Mouse (Mus musculus): ENCODE data around the gene Ntrk3. TPM values are rescaled to one million over a fixed set of nuclear protein-coding genes. Genes with fewer than 3 reads are reported as not detected.
A peak's percentile ranks its signal among the peaks of the same experiment; 100 is the strongest.

Gene Ntrk3
- total RNA-seq, 1 experiment from 2014 or later = not detected

DNA sequence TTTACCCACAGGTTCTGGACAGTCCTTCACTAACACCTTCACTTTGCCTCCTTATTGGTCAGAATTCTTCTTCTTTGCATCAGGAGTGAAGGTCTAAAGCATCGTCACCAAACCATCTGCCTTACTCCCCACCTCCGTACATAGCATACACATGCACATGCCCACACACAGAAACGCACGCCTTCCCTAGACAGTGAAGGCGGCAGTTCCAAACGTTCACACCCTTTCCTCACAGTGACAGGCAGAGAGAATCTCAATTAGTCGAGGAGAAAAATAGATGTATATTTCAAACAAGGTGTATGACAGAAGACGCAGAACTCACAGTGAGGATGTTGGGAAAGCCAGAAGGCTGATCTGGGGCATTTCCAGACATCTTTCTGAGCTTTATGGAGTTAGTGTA lies 6.4 kb downstream of the Ntrk3 start:
- no peak for ATAC-seq (replicated peaks in 1 of 2; ENCODE audit: insufficient read depth in 1 of 2, low FRiP score in 2 of 2, low TSS enrichment in 1 of 2, low read depth in 1 of 2, poor library complexity in 2 of 2, severe bottlenecking in 2 of 2)

DNA sequence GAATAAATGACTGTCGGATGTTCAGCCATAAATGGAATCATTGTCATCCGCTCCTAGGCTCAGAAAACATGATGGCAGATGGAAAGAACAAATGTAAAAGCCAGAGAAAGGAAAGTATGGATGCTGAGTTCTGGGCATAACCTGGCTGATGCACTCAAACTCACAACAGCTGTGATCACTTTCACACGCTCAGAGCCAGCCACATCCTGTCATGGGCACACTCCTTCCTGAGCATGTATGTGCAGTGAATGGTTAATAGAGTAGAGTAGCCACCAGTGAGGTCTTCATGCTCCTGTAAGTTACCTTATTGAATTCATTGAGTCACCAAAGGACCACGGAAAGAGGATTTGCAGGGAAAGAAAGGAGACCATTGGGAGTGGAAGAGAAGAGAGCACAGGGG lies 13.2 kb downstream of the Ntrk3 start:
- no peak for ATAC-seq (replicated peaks in 1 of 2; ENCODE audit: insufficient read depth in 1 of 2, low FRiP score in 2 of 2, low TSS enrichment in 1 of 2, low read depth in 1 of 2, poor library complexity in 2 of 2, severe bottlenecking in 2 of 2)

DNA sequence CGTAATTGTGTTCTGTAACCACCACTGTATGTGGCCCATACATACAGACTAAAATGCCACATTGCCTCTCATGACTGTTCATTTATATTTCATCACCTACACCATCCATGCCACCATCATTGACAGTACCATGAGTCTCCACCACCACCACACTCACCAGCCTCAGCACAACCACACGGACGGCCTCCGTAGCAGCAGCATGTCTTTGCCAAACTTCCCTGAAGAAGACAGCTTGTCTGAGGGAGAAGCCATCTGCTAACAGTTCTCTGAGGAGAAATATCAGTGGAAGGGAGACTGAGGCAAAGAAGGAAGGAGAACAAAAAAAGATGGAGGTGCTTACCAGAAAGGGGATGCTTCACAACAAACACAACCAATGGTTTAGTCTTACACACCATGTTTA lies 15.8 kb downstream of the Ntrk3 start:
- no peak for ATAC-seq (replicated peaks in 1 of 2; ENCODE audit: insufficient read depth in 1 of 2, low FRiP score in 2 of 2, low TSS enrichment in 1 of 2, low read depth in 1 of 2, poor library complexity in 2 of 2, severe bottlenecking in 2 of 2)

DNA sequence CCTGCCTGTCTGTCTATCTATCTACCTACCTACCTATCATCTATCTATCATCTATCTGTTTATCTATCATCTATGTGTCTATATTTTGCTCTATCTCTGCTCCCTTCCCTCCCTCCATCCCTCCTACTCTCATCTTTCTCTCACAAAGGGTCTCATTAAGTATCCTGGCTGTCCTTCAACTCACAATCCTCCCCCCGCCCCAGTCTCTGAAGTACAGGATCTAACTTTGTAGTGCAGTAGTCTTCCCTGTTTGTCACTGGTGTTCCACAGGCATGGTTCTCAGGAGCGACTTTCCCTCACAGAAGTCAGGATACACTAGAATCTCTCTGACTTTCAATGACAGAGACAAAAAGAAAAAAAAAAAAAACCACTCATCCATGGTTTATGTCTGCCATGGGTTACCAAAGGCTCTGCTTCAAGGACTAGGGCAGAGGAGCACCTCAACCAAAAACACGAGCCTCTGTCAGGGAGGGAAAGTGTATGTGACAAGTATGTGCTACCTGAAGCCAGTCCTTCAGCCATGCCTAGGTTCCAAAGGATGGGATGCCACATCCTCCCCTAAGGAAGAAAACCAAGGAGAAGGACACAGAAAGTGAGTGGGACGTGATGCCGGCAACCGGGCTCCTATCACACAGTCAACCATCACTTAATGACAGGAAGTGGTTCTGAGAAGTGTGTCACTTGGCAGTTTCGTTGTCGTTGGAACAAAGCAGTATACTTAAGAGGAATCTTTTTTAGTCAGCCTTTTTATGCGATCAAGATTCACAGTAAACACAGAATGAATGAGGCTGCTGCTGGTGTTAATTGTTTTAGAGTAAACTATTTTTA lies 16.6 kb downstream of the Ntrk3 start:
- no peak for ATAC-seq (replicated peaks in 1 of 2; ENCODE audit: insufficient read depth in 1 of 2, low FRiP score in 2 of 2, low TSS enrichment in 1 of 2, low read depth in 1 of 2, poor library complexity in 2 of 2, severe bottlenecking in 2 of 2)

DNA sequence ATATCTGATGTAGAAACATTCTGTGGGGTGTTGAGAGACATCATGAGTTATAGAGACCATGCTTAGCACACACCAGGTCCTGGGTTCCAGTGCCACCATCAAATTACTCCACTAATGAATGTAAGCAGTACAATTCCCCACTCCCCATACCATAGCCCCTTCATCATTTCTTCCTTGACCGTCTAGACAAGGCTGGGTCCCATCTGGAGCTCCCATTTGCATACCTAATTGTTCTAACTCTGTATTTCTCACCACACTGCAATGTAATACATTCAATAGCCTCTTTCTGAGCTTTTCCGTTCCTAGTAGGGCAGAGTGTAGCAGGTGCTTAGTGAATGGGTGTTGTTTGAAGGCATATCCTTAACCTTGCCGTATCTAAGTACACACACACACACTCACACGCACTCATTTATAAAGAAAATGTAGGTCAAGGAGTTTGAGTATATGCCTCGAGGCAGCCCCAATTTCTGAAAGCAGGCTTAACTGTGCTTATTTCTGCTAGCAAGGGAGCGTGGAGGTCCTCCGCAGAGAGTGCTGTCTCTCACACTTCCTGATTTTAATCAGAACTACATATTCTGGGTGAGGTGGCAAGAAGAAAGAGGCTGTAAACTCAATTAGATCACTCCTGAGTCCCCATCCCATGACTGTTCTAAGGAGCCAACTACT lies 17.9 kb downstream of the Ntrk3 start:
- ATAC-seq (replicated peaks in 1 of 2; ENCODE audit: insufficient read depth in 1 of 2, low FRiP score in 2 of 2, low TSS enrichment in 1 of 2, low read depth in 1 of 2, poor library complexity in 2 of 2, severe bottlenecking in 2 of 2) = no peak

DNA sequence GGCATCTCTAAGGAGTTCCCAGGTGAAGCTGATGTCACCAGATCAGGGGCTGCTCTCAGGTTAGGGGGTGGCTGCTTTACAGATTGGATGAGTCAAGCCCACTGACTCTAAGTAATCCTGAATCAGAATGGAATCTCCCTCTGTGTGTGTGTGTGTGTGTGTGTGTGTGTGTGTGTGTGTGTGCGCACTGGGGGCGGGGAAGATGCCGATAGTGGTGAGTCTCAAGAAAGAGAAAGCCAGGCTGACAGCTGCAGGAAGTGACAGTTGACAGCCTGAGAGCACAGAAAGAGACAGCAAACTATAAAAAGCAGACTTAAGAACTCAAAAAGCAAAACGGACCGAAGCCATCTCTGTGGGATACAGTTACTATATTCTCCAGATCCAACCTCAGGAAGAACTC lies 18.7 kb downstream of the Ntrk3 start:
- peak; percentile 59 to 60 for ATAC-seq (replicated peaks in 1 of 2; ENCODE audit: insufficient read depth in 1 of 2, low FRiP score in 2 of 2, low TSS enrichment in 1 of 2, low read depth in 1 of 2, poor library complexity in 2 of 2, severe bottlenecking in 2 of 2)

DNA sequence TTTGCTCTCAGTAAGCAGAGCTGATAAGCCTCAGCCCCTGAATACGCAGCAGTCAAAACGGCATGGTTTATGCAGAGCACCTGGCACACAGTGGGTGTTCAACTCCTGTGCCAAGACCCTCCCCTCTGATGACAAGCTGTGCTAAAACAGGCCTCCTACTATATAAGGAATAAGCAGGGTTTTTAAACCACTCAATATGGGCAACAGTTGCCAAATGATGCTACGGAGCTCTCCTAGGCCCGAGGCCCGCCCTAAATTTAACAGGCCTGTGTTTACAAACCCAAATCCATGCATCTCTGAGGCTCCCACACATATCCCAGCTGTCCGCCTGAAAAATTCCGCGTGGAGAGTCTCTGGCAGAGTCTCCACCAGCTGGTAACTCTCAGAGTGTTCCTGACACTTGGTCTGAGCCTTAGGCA lies 19.6 kb downstream of the Ntrk3 start:
- no peak for ATAC-seq (replicated peaks in 1 of 2; ENCODE audit: insufficient read depth in 1 of 2, low FRiP score in 2 of 2, low TSS enrichment in 1 of 2, low read depth in 1 of 2, poor library complexity in 2 of 2, severe bottlenecking in 2 of 2)

DNA sequence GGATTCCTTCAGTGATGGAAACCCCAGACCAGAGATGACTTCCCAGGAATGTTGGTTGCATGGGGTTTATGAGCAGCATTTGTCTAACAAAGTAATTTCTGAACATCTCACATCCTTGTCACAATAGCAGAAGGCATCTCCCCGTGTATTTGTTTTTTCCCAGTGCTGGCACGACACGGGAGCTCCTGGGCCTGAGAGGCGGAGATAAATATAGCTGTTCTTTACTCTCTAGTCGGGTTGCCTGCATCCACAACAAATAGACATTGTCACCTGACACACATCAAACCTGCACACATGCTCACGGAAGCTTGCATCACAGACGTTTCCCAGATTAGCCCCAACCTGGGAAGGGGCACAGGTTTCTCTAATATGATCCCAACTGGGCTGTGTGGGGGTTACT lies 30.1 kb downstream of the Ntrk3 start:
- ATAC-seq (replicated peaks in 1 of 2; ENCODE audit: insufficient read depth in 1 of 2, low FRiP score in 2 of 2, low TSS enrichment in 1 of 2, low read depth in 1 of 2, poor library complexity in 2 of 2, severe bottlenecking in 2 of 2) = no peak

DNA sequence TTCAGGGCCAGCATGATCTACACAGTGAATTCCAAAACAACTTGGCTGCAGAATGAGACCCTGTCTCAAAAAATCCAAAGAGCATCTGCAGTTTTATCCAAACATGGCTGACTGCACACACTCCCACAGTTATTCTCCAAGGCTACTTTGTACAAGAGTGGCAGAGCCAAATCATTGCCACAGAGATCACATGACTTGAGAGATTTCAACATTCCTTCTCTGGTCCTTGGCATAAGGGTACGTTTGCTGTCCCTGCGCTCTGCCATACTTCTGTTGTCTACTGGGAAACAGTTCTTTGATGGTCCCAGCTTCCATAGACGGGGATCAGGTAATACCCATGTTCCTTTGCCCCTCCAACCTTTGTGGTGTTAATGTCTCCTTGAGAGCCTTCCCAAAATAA lies 30.7 kb downstream of the Ntrk3 start:
- ATAC-seq (replicated peaks in 1 of 2; ENCODE audit: insufficient read depth in 1 of 2, low FRiP score in 2 of 2, low TSS enrichment in 1 of 2, low read depth in 1 of 2, poor library complexity in 2 of 2, severe bottlenecking in 2 of 2) = no peak

DNA sequence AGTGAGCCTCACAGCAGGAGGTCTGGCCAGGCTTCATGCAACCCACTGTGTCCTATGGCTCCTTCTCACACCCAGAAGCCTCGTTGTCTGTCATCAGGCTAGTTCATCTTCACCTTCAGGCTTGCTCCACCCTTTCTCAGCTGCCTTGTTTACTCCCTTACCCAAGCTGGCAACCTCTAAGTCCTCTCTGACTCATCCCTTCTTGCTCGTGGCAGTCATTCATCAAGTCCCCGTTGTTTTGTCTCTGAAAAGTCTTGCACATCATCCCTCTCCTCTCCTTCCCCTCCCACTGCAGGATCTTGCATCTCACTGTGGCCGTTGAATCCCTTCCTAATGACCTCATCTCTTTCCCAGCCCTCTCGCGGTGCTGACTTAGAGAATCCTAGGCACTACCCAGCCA lies 35.1 kb downstream of the Ntrk3 start:
- no peak for ATAC-seq (replicated peaks in 1 of 2; ENCODE audit: insufficient read depth in 1 of 2, low FRiP score in 2 of 2, low TSS enrichment in 1 of 2, low read depth in 1 of 2, poor library complexity in 2 of 2, severe bottlenecking in 2 of 2)

DNA sequence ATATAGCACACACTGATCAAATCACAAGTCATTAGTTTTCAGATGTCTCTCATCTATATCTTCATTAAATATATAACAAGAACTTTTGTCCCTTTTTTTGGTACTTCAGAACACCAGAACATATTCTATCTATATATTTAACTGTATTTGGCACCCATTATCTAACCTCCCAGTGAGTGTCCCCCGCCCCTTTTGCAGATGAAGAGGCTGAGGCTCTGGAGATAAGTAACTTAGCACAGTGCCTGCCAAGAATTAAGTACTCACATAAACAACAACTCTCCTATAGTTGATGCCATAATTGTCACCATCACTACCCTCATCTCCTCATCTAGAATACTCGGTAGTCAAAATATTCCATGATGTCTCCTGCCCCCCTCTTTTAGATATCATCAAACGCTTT lies 42.6 kb downstream of the Ntrk3 start:
- no peak for ATAC-seq (replicated peaks in 1 of 2; ENCODE audit: insufficient read depth in 1 of 2, low FRiP score in 2 of 2, low TSS enrichment in 1 of 2, low read depth in 1 of 2, poor library complexity in 2 of 2, severe bottlenecking in 2 of 2)

DNA sequence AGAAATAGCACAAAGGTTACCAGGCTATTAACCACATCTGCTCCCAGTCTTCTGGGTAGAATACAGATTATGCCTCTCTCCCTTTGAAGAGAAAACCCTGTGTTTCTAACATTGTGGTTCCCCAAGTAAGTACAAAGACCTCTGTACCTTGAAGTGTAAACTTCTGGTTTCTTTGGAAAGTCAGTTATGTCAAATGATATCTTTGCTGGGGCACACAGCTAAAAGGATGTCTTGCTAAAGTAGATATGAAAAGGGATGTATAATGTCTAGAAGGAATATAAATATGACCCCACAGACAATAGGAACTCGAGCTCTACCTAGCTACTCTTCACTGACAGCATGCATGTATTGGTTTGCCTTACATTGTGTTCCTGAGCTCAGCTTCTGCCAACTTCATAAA lies 44.7 kb downstream of the Ntrk3 start:
- no peak for ATAC-seq (replicated peaks in 1 of 2; ENCODE audit: insufficient read depth in 1 of 2, low FRiP score in 2 of 2, low TSS enrichment in 1 of 2, low read depth in 1 of 2, poor library complexity in 2 of 2, severe bottlenecking in 2 of 2)

DNA sequence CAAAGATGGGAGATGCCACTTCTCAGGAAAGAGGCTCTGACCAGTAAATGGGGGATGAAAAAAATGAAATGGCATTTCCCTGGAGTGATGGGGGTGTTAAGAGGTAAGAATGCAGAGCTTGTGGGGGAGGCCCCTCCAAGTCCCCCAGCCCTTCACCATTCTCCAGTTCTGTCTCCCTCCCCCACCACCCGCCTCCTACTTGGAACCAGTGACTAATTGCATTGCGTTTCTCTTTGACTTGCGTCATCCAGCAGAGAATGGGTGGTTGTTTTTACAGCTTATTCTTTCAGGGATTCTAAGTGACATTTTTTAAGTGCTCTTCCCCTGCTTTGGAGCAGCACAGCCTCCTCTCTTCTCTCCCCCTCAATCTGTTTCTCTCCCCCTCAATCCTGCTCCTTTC lies 46.9 kb downstream of the Ntrk3 start:
- ATAC-seq (replicated peaks in 1 of 2; ENCODE audit: insufficient read depth in 1 of 2, low FRiP score in 2 of 2, low TSS enrichment in 1 of 2, low read depth in 1 of 2, poor library complexity in 2 of 2, severe bottlenecking in 2 of 2) = no peak

DNA sequence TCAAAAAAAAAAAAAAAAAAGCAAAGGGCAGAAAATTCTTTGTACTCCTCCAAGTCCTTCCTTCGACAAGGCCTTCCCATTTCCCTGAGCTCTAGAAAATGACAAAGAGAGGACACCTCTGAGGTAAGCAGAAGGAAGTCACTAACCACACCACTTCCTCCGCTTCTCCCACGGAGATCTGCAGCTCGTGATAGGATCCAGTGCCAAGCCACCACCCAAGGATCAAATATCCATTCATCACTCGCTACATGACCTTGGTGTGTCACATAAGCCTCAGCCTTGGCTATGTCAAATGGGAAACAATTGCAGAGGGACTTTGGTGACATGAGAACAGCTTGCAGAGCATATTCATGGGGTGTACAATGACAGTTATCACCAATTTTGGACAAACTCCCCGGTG lies 52.9 kb downstream of the Ntrk3 start:
- peak; percentile 96 to 97 for ATAC-seq (replicated peaks in 1 of 2; ENCODE audit: insufficient read depth in 1 of 2, low FRiP score in 2 of 2, low TSS enrichment in 1 of 2, low read depth in 1 of 2, poor library complexity in 2 of 2, severe bottlenecking in 2 of 2)

DNA sequence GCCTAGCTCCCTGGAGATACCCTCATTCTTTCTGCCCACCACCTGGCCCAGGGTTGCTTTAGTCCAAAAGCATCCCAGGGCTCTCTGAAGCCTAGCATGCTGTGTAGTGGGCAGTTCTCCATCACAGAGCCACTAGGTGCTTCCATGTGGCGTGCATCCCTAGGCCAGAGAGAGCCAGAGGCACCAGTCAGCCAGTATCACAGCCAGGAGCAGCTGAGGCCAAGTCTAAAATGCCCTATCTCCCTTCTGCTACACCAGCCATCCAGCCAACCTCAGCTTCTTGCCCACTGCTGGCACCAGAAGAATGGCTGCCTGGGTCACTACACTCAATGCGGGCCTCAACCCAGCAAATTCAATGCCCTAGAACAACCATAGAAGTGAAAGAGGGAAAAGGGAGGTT lies 56.9 kb downstream of the Ntrk3 start:
- ATAC-seq (replicated peaks in 1 of 2; ENCODE audit: insufficient read depth in 1 of 2, low FRiP score in 2 of 2, low TSS enrichment in 1 of 2, low read depth in 1 of 2, poor library complexity in 2 of 2, severe bottlenecking in 2 of 2) = no peak

DNA sequence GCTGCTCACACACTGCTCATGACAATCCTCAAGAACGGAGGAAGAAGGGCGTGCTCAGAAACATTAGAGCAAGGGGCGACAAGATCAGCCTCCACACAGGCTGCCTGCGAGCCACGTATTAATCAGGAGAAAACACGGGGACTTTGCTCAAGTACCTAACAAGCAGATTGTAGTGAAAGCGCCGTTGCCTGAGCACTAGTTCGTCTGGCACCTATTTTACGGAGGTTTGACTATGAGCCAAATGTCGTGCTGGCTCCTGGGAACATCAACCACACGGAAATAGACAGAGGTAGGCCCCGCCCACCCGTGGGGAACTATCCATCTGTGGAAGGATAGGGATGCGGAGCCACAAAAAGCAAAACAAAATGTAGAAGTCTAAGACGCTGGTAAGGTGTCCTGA lies 68.4 kb downstream of the Ntrk3 start:
- no peak for ATAC-seq (replicated peaks in 1 of 2; ENCODE audit: insufficient read depth in 1 of 2, low FRiP score in 2 of 2, low TSS enrichment in 1 of 2, low read depth in 1 of 2, poor library complexity in 2 of 2, severe bottlenecking in 2 of 2)

DNA sequence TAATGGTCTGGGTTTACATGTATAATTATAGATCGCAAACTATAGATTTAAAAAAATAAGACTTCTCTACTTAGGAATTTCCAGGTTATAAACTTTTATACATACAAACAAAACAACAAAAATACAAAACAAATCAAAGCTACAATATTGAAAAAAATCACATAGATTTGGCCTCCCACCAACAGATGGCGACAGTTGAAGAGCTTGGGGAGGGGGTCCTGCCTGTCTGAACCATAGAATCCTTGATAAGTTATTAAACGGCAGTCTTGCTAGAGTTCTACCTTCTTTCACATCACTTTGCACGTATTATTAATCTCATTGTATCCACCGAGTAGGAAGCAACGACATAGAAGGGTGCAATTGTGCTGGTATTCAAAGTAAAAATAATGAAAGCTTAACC lies 68.9 kb downstream of the Ntrk3 start:
- no peak for ATAC-seq (replicated peaks in 1 of 2; ENCODE audit: insufficient read depth in 1 of 2, low FRiP score in 2 of 2, low TSS enrichment in 1 of 2, low read depth in 1 of 2, poor library complexity in 2 of 2, severe bottlenecking in 2 of 2)

DNA sequence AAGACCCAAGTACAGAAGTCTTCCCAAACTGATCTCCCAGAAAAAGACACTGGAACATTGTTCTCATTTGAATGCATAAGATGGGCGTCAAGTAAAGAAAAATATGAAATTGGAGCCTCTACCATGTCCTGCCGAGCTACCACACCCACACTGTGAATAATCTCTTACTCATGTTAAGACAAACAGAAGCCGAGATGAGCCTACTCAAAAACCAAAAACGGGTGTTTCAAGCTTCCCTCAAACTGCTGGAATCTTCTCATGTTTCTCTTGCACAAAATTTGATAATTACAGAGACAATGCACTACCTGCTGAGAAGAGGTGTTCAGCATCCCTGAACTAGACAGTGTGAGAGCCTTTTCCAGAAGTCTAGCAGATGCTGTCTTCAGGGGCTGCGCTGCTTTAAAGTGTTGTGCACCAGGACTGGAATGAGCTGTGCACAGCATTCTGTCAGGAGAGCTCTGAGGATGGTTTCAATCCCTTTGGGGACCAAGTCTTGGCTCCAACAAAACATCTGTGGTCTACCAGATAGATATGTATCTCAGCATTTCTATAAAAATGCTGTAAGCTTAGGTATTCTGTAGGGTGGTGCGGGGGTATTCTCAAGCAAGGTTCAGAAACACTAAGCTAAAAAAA lies 69.7 kb downstream of the Ntrk3 start:
- ATAC-seq (replicated peaks in 1 of 2; ENCODE audit: insufficient read depth in 1 of 2, low FRiP score in 2 of 2, low TSS enrichment in 1 of 2, low read depth in 1 of 2, poor library complexity in 2 of 2, severe bottlenecking in 2 of 2) = no peak
